Mouse (Mus musculus) spleen, adult 2 months (tissue): ENCODE data around the gene Fosb.

Experiments used
- CTCF ChIP-seq: fragments of 200-500 bp; IDR thresholded peaks from 2 replicates; pipeline ENCODE4 v1.5.1; 2011; ENCODE audit warnings: mild to moderate bottlenecking, inconsistent platforms; ENCODE audit not compliant: insufficient read depth, insufficient read length, insufficient replicate concordance; ENCODE audit errors: extremely low read depth
- POLR2A ChIP-seq: fragments of 200-500 bp; IDR thresholded peaks from 2 replicates; pipeline ENCODE4 v1.6.1; 2011; ENCODE audit warnings: low read depth, low read length, inconsistent platforms

- no peak for TF ChIP-seq POLR2A
- TF ChIP-seq CTCF, result no peak
Observed at GRCm38 (mm10) chr7:19270509-19271237, 39.2 kb downstream of the Fosb start.
